Mouse (Mus musculus): ENCODE results near the gene Rnf6. TPM values are rescaled to one million over a fixed set of nuclear protein-coding genes. Genes with fewer than 3 reads are reported as not detected.
"Not testable (repeated sequence)": the region's sequence is repeated elsewhere in the genome, so short reads cannot be mapped to it uniquely, and the experiment has no call there.

Rnf6 gene
- total RNA-seq, 2 experiments from 2014 or later: 40.9 to 41.5 TPM

DNA sequence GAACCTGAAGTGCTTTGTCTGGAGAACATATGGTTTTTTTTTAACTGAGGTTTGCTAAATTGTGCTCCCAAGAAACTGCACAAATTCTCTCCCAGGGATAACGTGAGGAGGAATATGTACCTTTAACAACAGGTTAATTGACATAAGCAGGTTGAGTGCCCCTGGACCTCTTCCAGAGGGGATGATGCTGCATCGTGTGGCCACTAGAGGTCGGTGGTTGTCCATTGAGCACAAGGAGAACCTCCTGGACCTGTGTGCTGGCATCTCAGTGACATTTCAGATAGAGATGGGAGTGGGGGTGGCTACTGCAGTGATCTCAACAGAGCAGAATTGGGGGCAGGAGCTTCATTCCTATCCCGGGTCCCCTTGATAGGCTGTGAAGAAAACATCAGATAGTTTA is 48.6 kb downstream of the Rnf6 start:
- H3K4me3 ChIP-seq; H3K27ac ChIP-seq; intact Hi-C loops (cut with DNase I): not testable (repeated sequence)
- peak; percentile 30 for DNase-seq
- peak; percentile 49 for TF ChIP-seq CTCF (IDR thresholded peaks at IDR 0.05)

DNA sequence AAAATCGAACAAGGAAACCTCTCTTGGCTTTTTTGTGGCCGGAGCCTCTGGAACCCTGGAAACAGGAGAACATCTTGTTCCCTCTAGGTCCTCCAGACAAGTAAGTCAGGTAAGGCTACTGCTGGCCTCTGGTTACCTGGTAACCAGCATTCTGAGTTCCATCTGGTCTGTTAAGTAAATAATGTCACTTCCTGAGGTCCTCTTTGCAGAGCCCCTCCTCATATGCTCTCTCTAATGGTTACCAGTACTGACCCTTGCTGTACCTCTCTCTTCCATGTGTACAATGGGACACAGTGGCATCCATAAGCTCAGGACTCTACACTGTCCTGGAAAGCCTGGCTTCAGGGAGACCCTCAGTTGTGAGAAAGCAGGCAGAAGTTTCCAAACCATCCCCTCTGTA is 50.7 kb downstream of the Rnf6 start, which contains the start of gene Gm6309:
TSS of gene Gm6309 (minus strand) at position 101 of the 400 bp plus-strand sequence.
- DNase-seq; H3K27ac ChIP-seq; intact Hi-C loops (cut with DNase I); H3K4me3 ChIP-seq: not testable (repeated sequence)

DNA sequence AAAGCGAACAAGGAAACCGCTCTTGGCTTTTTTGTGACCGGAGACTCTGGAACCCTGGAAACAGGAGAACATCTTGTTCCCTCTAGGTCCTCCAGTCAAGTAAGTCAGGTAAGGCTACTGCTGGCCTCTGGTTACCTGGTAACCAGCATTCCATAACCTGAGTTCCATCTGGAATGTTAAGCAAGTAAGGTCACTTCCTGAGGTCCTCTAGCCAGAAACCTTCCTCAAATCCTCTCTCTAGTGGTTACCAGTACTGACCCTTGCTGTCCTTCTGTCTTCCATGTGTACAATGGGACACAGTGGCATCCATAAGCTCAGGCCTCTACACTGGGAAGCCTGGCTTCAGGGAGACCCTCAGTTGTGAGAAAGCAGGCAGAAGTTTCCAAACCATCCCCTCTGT is 60.9 kb downstream of the Rnf6 start, which contains the start of gene Gm5565:
TSS of gene Gm5565 (minus strand) at position 101 of the 400 bp plus-strand sequence.
- intact Hi-C loops (cut with DNase I); DNase-seq; H3K4me3 ChIP-seq; H3K27ac ChIP-seq: not testable (repeated sequence)

Other genes with a start within 250 kb of the Rnf6 start
- gene Cyp3a25, start 211.9 kb downstream of the Rnf6 start, total RNA-seq (2021): not detected
- gene Cyp3a59, start 142.3 kb downstream of the Rnf6 start, total RNA-seq (2021): not detected
- gene Gm5565, start 61.0 kb downstream of the Rnf6 start, total RNA-seq (2021): not detected
- not detected for gene Gm6309, start 50.8 kb downstream of the Rnf6 start, total RNA-seq (2021)
- 1 to 10 TPM in 1 of 2 experiments, under 1 TPM in 1; 0.79 to 1.4 TPM for gene 1700001J03Rik, start 36.3 kb downstream of the Rnf6 start, total RNA-seq (2021)
- 10 to 100 TPM; 16.8 to 17.6 TPM for gene Cdk8, start 9.7 kb upstream of the Rnf6 start, total RNA-seq (2021)
- under 1 TPM; 0.64 to 0.92 TPM for gene Wasf3, start 163.4 kb upstream of the Rnf6 start, total RNA-seq (2021)

Data from gastrocnemius, adult 2 months (tissue).